Mouse (Mus musculus): ENCODE data around the gene Rbfox1. TPM values are rescaled to one million over a fixed set of nuclear protein-coding genes. Genes with fewer than 3 reads are reported as not detected.

Gene Rbfox1
- total RNA-seq, 1 experiment from 2014 or later = not detected

DNA sequence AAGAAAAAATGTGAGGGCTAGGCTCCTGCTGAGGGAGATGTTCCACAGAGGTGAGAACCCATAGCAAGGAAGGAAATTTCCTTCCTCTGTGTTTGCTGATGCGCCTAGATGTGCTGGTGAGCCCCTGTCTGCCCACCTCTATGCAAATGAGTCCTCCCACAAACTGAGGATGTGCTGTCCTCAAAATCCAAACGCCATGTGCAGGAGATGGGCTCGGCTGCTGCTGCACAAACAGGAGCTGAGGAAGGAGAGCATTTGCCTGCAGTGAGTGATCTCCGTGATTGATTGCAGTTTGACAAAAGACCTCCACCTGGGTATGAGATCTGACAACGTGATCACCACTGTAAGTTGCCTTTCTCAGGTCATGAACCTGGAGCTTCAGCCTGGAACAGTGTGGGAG, 1308.4 kb downstream of the Rbfox1 start:
- ATAC-seq (ENCODE audit: extremely low read depth, insufficient number of reproducible peaks, low FRiP score, poor library complexity, severe bottlenecking) = no peak

DNA sequence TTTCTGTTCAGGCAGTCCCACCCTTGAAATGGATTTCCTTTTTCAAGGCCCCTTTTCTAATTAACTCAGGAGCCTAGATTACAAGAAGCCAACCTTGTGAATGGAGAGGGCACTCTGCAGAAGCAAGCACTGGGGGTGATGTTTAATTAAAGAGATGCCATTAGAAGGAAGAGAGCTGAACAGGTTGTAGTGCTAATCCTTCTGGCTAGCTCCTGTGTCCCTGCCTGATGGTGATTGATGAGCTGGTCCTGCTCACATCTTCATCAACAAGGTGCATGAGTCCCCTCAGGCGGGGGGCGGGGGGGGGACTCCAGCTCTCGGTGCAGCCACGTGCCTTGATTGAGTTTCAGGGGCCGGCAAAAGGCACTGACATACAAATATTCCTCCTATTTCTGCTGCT, 1312.8 kb downstream of the Rbfox1 start:
- no peak for ATAC-seq (ENCODE audit: extremely low read depth, insufficient number of reproducible peaks, low FRiP score, poor library complexity, severe bottlenecking)

DNA sequence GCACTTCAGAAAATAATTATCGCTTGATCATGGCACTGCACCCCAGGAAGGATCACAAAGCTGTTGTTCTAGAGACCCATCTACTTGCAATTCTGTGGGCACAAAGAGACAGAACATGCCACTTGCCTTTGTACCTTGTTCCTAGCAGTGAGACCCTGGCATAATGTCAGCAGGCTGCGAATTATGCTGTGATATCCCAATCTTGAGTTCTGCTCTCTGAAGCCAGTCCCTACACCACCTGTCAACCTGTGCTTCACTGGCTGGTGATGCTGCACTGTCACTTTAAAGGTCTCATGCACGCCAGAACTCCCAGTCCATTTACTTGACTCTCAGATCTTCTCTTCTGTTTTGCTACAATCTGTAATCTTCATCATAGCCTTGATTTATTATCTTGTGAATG, 1315.1 kb downstream of the Rbfox1 start:
- no peak for ATAC-seq (ENCODE audit: extremely low read depth, insufficient number of reproducible peaks, low FRiP score, poor library complexity, severe bottlenecking)

DNA sequence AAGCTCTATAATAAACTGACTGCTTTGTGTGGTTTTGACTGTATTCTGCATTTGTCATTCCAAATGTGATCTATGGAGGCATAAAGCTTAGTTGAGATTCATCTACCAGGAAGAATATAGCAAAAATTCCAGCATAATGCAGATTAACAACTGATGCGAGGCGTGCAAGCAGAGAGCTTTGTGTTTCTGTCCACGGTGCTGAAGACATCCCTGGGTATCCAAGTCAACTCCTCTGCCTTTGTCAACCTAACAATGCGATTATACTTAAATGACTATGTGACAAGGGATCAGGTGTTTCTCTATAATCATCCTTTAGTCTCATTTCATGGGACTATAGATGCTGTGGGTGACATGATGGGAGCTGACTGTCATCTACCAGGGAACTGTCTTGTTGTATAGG, 1316.7 kb downstream of the Rbfox1 start:
- no peak for ATAC-seq (ENCODE audit: extremely low read depth, insufficient number of reproducible peaks, low FRiP score, poor library complexity, severe bottlenecking)

DNA sequence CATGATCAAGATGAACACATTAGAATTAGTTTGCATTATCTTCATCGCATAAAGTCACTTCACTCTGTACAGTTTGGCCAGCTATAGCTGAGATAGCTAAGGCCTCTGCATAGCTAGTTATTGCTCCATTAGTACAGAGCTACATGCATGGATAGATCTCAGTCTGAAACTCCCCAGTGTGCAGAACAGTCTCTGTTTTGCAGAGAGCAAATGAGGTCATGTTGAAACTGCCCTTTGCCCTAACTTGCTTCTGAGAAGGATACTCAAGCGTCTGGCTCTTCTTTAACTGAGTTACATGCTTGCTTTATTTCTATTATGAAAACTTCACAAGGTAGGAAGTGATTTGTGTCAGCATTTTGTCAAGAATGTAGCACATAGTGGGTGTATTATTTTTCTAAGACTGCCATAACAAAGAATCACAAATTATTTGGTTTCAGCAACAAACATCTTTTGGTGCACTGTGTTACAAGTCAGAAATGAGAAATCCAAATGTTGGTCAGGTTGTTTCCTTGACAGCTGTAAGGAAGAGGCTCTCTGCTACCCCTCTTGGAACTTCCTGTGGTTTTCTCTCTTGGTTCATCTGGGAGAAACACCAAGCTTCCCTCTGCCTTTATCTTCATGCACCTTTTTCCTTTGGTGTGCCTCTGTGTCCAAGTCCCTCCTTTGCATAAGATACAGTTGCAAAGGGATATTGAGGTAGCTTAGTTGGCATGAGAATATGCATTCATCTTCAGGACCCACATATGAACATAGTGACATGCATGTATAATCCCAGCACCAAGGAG, 1321.2 kb downstream of the Rbfox1 start:
- ATAC-seq (ENCODE audit: extremely low read depth, insufficient number of reproducible peaks, low FRiP score, poor library complexity, severe bottlenecking) = no peak

DNA sequence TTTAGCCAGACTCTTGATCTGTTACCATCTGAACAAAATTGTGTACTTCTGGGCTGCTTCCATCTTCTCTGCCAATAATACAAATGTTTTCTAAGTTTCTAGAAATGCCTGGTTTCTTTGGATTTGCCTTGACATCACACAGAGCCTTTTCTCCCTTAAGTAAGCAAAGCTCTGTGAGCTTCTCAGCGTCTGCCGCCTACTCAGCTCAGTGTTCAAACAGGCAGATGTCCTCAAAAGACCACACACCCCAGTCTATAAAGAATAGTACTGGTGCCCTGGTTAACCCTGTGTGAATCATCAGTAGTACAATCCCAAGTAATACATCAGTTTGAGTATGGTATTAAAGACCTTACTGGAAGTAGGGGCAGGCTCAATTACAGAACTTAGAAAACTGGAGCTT, 1322.4 kb downstream of the Rbfox1 start:
- no peak for ATAC-seq (ENCODE audit: extremely low read depth, insufficient number of reproducible peaks, low FRiP score, poor library complexity, severe bottlenecking)

DNA sequence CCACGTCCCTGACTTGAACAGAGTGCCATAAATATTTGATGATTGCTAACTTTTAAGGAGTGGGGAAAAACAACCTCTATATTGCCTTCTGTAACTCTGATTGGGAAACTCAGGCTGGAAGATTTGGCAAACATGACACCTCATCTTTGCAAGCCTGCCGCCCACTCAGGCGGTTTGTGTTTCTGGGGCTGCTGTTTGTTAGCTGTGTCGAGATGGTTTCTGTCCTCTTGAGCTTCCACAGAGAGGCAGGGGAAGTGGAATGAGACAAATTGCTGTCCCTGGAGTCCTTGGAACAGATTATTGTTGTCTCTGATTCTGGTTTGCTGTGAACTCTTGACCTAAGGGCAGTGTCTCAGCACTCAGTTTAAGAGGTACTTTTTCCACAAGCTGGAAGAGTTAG, 1327.6 kb downstream of the Rbfox1 start:
- ATAC-seq (ENCODE audit: extremely low read depth, insufficient number of reproducible peaks, low FRiP score, poor library complexity, severe bottlenecking) = no peak

DNA sequence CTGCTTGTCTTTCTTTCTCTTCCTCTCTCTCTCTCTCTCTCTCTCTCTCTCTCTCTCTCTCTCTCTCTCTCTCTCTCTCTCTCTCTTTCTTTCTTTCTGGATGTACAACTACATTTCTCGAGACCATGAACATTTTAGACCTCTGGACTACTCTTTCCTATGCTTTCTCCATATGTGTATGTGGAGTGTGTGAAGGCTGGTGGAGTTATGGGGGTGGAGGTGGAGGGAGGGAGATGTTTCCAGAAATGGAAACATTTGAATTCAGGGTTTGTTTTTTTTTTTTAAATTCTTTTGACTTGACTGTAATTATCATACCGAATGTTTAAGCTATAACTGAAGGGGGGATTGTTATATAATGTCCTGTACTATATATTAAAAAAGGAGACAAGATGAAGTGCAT, 1338.1 kb downstream of the Rbfox1 start:
- ATAC-seq (ENCODE audit: extremely low read depth, insufficient number of reproducible peaks, low FRiP score, poor library complexity, severe bottlenecking) = no peak

DNA sequence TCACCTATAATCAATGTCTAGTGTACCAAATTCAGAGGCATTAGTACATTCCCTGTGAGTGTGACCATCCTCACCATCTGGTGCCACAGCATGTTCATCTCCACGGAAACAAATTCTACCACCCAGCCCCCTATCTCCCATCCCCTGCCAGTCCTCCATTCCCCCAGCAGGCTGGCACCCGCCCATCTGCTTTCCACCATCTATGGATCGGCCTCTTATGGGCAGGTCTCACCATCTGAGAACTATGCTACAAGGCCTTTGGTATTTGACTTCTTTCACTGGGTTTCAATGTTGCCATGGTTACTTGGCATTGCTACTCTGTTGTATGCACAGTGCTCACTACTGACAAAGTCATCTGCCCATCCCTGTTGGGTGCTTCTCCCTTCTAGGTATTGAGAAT, 1340.8 kb downstream of the Rbfox1 start:
- ATAC-seq (ENCODE audit: extremely low read depth, insufficient number of reproducible peaks, low FRiP score, poor library complexity, severe bottlenecking) = no peak

DNA sequence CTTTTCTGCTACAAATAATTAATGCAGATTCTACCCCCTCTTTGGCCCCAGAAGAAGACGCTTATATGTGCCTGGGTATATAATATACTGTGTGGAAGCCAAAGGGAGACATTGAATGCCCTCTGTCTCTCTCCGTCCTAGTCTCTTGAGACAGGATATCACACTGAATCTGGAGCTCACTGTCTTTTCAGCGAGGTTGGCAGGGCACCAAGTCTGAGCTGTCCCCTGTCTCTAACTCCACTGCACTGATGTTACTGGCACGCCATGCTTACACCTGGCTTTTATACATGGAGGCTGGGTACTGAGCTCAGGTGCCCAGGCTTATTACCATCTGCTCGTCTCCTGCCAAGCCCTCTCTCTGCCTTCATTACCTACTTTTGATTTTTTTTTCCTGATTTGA, 1343.1 kb downstream of the Rbfox1 start:
- ATAC-seq (ENCODE audit: extremely low read depth, insufficient number of reproducible peaks, low FRiP score, poor library complexity, severe bottlenecking) = no peak

DNA sequence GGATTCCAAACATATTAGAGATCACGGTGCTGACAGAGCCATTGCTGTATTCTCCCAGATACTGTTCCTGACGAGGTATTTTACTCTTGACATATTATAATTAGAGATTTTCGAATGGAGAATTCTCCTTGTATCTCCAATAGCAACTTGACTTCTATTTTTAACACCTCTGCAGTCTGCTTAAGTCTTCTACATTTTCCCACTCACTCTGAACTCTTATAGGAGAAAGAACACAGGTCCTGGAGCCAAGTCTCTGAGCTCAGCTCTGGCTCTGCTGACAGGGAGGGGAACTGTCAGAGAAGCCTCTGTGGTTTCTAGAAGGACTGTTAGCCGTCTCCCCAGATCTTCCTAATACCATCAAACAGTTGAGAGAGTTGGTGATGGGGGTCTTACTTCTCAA, 1344.1 kb downstream of the Rbfox1 start:
- no peak for ATAC-seq (ENCODE audit: extremely low read depth, insufficient number of reproducible peaks, low FRiP score, poor library complexity, severe bottlenecking)

DNA sequence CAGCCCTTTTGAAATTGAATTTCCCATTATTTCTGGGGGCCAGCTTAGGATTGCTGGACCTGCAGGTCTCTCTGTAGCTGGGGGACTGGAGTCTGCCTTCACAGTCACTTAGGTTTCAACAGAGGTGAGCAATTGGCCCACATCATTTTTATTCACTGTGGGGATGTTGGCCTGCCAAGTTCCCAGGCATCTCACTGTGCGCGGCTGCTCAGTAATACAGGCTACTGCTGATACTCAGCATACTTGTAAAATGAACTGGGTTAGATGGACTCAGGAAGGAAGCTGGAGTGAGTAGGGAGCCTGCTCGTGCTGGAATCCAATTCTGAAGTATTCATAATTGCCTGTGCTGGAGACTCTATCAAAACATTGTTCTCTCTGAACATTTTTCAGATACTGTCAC, 1356.5 kb downstream of the Rbfox1 start:
- no peak for ATAC-seq (ENCODE audit: extremely low read depth, insufficient number of reproducible peaks, low FRiP score, poor library complexity, severe bottlenecking)

DNA sequence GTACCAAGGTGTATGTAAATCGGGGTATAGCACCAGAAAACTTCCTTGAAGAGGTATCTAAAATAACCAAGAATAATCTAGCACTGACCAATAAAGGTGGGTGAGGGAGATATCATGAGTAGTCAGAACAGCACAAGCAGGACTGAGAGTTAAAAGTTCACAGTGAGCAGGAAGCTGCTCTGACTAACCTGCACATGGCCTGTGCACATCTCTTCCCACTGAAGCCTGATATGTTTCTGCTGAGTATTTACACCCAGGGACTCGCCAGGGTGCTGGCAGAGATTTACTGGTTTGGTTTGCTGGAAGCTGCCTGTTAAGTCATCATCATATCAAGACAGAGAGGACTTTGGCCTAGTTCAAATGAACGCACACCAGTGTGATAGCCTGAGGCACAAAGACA, 1357.3 kb downstream of the Rbfox1 start:
- no peak for ATAC-seq (ENCODE audit: extremely low read depth, insufficient number of reproducible peaks, low FRiP score, poor library complexity, severe bottlenecking)

DNA sequence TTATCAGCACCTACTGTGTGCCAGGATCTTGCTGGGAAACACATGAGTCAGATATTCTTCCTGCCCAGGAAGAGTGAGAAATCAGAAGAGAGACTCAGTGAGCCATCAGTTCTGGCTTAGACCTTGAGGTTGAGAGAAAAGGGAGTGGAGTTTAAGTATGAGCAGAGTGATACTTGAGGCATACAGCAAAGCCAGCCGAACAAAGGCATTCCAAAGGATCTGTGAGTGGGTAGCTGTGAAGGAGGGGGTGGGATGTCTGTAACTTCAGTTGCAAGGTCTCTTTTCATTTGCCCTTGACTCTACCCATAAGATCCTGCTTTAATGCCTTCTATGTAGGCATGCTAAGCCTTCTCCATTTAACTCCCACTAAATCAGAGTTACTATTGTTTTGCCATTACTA, 1359.2 kb downstream of the Rbfox1 start:
- ATAC-seq (ENCODE audit: extremely low read depth, insufficient number of reproducible peaks, low FRiP score, poor library complexity, severe bottlenecking) = no peak

DNA sequence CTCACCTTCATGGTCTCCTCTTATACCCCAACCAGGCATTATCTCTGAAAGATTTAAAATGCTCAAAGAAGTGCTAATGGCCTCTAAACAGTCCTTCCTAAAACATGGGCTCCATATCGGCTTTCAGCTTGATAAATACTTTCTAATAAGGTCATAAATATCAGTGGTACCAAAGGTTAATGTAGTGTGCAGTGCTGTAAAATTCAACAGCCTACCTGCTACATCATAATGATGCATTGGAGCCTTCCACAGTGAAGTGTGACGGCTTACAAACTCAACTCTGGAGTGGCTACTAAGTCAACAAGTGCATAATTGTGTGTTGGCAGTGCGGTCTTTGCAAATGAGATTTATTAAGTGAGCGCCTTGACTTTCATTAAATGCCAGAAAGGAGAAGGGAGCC, 1366.5 kb downstream of the Rbfox1 start:
- no peak for ATAC-seq (ENCODE audit: extremely low read depth, insufficient number of reproducible peaks, low FRiP score, poor library complexity, severe bottlenecking)

DNA sequence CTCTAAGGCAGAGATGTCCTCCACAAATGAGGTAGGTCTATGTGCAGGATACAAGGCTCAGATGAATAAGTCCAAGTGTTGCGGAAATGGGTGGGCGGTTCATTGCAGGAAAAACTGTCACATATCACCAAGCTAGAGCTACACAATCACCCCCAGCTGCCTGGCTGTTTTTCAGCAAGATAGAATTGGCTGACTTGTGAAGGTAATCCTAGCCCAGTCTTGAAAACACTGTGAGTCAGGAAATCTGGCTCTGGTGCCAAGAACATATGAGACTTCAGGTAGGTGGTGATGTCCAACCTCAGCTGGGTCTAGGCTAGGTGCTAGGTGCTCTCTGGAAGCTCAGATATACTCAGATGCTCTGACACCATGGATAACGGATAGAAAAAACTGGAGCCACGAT, 1372.2 kb downstream of the Rbfox1 start:
- no peak for ATAC-seq (ENCODE audit: extremely low read depth, insufficient number of reproducible peaks, low FRiP score, poor library complexity, severe bottlenecking)

DNA sequence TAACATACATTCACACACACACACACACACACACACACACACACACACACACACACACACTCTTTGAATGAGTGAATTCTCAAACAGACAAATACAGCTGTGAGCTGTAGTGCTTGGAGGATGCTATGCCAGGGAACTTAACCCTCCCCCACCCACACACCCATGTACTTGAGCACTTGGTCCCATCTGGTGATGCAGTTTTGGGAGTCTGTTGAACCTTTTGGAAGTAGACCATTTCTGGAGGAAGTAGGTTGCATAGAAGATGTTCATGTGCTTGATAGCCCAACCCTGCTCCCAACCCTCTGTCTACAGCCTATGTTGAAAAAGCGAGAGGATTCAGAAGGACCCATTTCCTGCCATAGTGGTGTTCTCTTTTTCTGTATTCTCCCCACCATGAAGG, 1378.1 kb downstream of the Rbfox1 start:
- no peak for ATAC-seq (ENCODE audit: extremely low read depth, insufficient number of reproducible peaks, low FRiP score, poor library complexity, severe bottlenecking)

DNA sequence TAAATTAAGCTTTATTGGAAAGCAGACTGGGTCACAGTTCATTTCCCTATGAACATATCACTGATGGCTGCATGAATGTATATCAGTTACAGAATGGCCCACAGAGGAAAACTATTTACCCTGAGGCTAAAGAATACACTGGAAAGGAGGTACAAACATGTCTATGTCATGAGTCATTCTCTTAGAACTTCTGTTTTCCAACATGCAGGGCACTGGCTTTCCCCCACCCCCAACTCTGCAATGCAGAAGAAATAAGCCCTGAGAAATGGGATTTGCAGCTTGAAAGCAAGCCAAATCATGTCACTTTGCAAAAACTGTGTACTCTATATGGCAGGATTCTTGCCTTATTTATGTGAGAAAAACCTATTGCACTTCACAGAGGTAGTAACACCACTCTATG, 1380.6 kb downstream of the Rbfox1 start:
- ATAC-seq (ENCODE audit: extremely low read depth, insufficient number of reproducible peaks, low FRiP score, poor library complexity, severe bottlenecking) = no peak

DNA sequence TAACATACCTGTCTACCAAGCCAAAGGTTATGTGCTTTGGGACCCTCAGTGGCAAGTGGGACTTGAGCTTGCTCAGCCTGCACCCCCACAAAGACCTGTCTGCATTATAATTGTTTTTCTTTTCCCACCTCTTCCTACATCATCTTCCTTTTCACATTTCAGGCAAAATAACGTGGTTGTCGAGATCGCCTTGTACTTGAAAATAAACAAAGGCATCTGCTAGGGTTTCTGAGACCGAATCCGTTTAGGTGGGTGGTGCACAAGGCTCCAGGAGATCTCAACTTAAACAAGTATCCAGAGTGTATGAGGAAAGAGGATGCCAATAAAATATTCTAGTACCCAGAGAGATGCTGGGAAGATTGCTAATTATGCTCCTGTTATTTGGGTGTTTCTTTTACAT, 1390.3 kb downstream of the Rbfox1 start:
- no peak for ATAC-seq (ENCODE audit: extremely low read depth, insufficient number of reproducible peaks, low FRiP score, poor library complexity, severe bottlenecking)

DNA sequence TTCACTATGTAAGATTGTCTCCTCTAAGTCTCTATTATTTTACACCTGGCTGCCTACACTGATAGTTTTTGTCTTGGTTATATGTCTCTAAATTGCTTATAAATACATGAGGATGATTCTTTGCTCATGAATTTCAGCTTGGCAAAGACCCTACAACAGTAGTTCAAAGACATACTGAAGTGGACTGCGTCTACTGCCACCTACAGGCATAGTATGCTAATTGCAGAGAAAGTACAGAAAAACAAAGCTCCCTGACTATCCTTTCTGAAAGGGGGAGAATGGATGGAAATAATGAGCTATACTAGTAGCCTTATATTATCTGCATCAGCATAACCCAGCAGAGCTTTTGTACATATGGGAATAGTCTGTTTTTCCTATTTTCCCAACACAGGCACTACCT, 1390.7 kb downstream of the Rbfox1 start:
- ATAC-seq (ENCODE audit: extremely low read depth, insufficient number of reproducible peaks, low FRiP score, poor library complexity, severe bottlenecking) = no peak

DNA sequence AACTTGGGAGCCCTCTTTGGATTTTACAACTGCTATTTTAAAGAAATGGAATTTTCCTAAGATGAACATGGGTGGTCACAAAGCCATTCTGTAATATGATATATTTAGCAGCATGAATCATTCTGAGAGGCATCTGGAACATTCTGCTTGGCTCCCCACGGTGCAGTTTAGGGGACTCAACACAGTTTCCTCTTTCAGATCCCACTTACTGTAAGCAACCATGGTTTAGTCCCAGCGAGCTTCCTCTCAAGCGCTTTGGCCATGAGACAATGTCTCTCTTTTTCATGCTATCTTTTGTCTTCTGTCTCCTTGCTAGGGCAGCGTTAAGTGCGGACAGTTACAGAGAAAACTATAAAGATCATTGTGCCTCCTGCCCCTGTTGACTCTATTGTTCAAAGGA, 1394.4 kb downstream of the Rbfox1 start:
- no peak for ATAC-seq (ENCODE audit: extremely low read depth, insufficient number of reproducible peaks, low FRiP score, poor library complexity, severe bottlenecking)
